Mouse (Mus musculus) heart, postnatal 36 days (tissue): ENCODE results near the gene Npas3. TPM values are rescaled to one million over a fixed set of nuclear protein-coding genes. Genes with fewer than 3 reads are reported as not detected.

Experiments used
- DNase-seq, 2 experiments: peaks; one replicate each; pipeline ENCODE4 v3.0.0; 2021 to 2022
- intact Hi-C: fragments of 180-260 bp; cut with DNase I; formaldehyde crosslinking; loops from one replicate; pipeline ENCODE4 v1.15.1; 2025
- total RNA-seq, 2 experiments: library from RNA; stranded (reverse); gene quantifications; 2 replicates each; pipeline ENCODE4 v1.2.3; 2021

The Npas3 gene
- total RNA-seq, 2 experiments from 2014 or later: 0.79 to 0.83 TPM

DNA sequence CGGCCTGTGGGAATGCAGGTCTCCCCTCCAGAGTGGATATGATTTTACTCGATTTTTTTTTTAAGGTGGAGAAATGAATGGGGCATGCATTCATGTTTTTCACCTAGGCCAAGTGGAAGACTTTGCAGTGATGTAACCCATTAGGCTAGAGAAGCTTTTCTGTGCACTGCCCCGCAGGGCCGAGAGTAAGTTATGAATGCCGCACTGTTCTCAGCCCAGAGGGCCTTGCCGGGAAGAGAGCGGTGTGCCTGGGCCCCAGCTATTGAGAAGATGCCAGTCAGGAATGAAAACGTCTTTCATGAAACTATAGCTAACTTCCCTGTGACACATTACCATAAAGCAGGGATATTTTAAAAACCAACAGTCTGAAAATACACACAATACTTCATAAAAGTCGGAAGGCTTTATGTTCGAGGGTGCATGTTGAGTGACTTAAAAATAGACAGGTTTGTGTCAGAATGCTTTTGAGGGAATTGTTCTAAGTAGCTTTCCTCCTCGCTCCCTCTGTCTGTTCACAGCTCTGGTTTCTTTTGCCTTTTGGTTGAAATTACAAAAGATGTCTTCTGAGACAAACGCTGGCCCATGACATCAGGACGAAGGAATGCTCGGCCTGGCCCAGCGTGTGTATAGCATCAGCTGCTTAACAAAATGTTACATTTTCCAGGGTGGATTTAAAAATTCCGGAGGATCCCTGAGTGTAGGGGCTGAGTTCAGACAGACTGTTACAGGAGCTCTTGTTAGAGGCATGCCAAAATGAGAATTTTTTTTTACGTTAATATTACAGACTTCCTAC is 44.2 kb downstream of the Npas3 start:
- intact Hi-C loops: no loop called here
- no peak for DNase-seq

DNA sequence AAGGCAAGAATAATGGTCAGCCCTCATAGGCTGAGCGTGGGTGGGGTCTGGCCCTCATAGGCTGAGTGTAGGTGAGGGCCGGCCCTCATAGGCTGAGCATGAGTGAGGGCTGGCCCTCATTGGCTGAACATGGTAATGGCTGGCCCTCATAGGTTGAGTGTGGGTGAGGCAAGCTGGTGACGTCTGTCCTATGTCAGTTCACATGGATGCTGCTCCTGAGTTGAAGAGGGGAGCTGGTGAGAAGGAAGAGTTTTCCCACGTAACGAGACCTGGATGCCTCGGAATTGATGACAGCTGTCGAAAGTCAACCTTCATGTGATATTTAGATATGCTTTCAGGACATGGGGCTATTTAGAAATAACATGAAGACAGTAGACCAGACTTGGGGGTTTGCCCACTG is 45.5 kb downstream of the Npas3 start:
- intact Hi-C loops: no loop called here
- DNase-seq: no peak

DNA sequence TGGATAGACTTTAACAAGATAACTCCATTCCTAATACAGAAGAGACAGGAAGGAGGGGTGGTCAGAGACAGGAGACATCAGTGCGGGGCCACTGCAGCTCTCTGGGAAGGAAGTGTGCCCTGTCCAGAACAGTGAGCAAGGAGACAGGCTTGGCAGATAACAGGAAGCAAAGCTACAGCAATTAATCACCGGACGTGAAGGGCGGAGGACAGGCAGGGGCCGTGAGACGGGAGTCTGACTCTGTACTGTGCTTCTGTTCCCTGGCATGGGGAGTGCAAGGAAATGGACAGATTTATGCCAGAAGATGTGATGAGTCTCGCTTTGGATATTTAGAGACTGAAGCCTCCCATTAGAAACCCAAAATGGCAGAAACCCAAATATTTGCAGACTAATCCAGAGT is 47.3 kb downstream of the Npas3 start:
- intact Hi-C loops: loop anchor here (5.0 kb wide), 1 partner anchor 383 kb away; no protein-coding TSS in a partner anchor
- no peak for DNase-seq

DNA sequence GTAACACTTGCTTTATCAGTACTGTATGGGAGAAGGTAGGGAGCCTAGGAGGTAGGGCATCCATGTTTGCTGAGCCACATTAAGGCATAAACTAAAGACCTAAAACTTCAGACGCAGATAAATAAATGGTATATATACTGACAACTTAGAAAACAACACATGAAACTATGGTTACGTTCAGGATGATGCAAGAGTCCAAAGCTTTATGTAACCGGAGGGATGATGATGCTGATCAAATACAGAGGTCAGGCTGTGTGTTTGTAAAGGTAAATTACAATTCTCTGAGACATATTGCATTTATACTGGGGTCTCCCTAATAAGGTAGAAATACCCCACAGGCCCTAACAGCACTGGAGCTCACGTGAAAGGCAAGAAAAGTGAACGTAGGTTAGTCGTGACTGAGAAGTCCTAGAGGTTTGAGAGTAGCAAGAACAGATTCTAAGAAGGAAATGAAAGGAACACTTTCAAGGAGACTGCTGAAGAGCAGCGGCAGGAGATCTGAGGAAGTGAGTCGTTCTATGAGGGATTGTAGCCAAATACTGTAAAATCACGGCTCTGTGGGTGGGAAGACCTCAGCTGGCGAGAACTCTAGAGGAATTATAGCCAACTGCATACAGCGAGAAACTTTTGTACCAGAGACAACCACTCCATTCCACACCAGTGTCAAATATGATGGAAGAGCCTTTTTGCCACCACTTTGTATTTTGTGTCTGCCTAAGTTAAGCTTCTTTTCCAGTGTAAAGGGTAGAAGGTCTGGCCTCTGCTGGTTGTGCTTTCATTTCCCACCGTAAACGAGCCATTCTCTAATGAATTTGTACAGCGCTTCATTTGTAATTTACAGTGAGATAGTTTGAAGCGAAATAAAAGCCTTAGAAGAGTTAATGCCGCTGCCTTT is 49.7 kb downstream of the Npas3 start:
- intact Hi-C loops: loop anchor here (5.0 kb wide), 1 partner anchor 386 kb away; no protein-coding TSS in a partner anchor
- DNase-seq: no peak

DNA sequence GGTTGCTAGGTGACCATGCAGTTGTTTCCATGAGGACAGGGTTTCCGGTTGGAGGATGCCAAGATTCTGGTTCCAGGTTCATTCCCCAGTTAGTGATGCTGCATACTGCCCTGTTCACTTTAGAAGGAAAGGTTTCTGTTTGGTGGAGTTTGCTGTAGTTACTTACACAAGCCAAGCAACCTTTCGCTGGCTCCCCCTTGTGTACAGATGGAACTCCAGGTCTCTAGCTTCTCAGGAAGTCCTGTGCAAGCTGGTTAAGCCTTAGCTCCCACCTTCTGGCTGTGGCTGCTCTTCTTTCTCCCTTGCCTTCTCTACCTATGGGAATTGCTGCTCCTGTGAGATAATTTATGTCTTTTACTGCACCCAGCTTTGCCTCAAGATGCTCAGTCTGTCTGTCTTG is 52.5 kb downstream of the Npas3 start:
- intact Hi-C loops: no loop called here
- no peak for DNase-seq

DNA sequence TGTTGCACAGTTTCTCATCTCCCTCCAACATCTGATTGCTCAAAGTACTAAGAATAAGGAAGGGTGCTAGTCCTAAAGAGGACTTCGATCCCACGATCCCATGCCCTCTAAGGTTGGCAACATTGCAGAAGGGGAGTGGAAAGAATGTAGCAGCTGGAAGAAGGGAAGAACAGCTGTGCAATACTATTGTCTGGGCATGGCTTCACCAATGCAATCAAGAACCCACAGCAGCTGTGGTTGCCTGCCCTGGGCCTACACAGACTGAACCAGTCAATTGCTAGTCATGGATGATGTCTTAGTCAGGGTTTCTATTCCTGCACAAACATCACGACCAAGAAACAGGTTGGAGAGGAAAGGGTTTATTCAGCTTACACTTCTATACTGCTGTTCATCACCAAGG is 53.7 kb downstream of the Npas3 start:
- no peak for DNase-seq
- intact Hi-C loops: no loop called here

DNA sequence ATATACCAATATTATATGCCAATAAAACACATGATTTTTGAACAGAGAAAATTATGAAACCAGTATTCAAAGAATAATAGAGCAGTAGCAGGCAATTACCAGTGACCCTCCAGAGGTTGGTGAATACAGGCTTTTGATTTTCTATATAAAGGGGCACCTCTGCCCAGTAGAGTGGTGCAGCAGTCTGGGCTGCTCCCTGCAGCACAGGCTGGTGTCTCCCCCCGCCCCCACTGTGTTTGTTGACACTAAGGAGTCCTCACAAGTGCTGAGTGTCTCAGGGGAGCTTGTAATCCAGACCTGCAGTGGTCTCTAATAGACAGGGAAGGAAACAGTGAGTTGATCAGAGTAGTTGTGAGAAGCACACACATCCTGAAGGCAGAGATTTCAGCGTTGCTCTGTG is 68.2 kb downstream of the Npas3 start:
- intact Hi-C loops: no loop called here
- no peak for DNase-seq

DNA sequence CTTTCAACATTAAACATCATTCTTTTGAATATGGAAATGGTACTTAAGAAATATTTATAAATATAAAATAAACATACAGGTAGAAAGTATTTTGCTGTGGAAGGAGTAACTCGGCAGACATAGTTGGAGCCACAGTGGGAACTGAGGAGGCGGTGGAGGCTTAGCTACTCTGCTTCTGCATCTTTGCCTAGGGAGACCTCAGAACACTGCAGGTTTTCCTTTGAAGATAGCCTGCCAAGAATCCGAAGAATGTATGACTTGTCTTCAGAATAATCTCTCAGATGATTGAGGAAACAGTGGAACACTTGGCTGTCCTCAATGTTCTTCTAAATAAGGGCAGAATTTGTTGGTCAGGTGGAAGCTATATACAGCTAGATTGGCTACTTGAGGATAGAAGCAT is 69.3 kb downstream of the Npas3 start:
- no peak for DNase-seq
- intact Hi-C loops: no loop called here

DNA sequence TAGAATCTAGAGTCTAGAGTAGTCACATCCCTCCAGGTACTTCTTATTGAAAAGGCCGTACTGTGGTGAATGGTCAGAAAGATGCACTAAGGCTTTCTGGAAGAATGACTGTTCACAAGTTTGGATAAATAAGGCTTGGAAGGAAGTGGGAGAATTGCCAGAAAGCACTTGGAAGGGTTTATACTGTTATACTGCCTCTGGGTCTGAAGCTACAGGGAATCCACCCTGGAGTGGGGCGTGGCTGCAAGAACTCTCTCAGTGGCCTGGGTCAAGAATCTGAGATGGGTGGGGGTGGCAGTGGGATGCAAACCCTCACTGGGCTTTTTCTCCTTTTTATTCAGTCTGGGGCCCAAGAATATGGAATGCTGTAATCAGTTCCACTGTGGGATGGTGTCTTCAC is 72.0 kb downstream of the Npas3 start:
- DNase-seq: no peak
- intact Hi-C loops: no loop called here

DNA sequence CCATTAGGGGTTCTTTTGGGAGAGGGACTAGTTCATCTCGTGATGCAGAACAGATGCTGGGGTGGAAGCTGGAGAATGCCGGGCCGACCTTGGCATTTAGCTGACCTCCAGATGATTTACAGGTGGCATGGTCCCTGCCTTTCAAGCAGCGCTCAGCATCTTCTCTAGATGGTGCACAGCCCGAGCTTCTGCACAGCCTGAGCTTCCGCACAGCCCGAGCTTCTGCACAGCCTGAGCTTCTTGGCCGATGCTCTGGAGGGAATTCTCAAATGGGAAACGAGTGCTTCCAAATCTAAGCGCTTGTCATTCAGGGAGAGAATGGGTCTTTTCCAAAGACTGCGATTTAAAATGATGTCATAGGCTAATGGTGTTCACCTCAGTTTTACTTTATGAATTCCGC is 72.5 kb downstream of the Npas3 start:
- intact Hi-C loops: no loop called here
- no peak for DNase-seq

DNA sequence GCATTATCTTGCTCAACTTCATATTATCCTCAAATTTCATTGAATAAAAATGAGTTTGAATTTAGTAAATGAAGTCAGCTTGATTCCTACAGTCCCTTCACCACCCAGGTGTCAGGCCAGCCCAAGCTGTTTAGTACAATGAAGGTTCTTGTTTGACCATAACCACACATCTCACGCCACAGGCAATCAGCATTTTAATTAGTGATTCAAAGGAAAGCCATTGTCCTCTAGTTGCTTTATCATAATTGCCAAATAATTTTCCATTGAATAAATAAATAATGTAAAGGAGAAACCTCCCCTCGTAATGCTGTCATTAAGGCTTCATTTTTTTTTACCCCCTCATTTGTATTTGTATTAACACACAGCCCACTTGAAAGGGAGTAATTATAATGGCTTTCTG is 73.5 kb downstream of the Npas3 start:
- no peak for DNase-seq
- intact Hi-C loops: no loop called here

DNA sequence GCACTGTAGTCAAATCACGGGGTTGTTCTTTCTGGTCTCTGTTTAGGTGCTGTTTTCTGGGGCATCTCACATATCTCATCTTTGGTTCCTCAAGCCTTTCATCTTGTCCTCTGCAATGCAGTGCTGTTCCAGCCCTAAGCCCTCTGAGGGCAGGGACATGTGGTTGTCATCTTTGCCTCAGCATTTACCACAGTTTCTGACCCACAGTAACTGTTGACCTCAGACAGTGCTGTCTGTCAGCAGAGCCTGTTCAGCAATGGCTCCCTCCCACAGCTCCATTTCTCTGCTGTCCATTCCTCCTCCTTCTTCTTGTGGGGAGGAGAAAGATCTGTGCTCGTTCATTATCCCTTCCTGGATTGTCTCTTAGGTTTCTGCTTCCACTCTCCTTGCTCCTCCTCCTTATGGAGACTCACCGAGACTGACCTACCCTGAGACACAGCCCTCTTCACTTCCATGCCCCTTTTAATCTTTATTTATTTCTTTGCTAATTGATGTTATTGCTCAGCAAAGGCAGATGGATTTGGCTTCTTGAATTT is 79.2 kb downstream of the Npas3 start:
- DNase-seq: no peak
- intact Hi-C loops: no loop called here

DNA sequence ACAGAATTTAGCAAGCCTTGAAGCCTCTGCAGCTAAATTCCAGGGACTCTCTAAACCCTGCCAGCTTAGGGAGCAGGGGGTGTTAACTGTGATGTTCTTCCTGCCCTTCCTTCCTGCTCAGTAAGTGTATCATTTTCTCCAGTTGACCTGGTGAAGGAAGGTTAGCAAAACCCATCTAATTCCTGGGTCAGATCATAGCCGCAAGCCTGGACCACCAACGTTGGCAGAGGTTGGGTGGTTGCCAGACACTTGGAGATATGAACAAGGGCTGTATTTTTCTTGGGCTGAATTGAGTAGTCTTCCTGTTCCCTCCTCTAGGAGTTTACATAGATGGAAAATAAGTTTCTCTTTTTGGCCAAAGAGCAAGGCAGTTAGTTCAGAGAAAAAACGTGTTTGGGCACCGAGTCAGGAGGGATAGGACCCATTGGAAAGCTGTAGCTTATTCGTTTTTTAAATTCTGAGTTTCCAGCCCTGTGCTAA is 79.8 kb downstream of the Npas3 start:
- intact Hi-C loops: no loop called here
- DNase-seq: peak; percentile 17 to 31

DNA sequence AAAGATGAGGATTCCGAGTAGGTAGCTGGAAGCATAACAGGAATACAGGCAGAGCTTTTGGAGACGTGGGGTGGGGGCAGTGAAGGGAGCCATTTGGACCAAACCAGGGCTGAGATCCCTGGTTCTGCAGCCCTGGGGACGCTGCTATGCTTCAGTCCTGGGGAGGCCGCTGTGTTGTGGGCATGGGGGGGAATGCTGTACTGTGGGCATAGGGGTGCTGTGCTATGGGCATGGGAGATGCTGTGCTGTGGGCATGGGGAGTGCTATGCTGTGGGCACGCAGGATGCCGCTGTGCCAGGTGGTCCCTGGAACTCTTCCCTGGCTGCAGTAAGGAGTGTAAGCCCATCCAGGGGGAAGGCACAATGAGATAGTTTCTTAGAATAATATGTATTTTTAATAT is 81.7 kb downstream of the Npas3 start:
- intact Hi-C loops: no loop called here

DNA sequence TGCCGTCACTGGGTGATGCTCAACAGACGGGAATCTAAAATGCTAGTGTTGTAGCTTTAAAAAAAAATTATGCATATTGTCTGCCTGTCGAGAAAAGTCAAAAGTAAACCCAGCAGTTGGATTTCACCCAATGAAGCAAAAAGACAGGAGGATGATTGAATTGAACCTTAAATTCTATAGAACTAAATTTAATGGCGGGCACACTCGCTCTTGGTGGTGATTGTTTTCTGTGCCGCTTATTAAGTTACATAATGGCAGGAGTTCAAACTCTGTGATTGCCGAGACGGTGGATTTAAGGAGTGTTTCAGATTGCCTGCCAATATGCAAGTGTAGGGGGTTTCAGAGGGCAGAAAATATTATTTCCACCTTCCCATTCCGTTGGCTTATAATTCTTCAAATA is 82.9 kb downstream of the Npas3 start:
- intact Hi-C loops: no loop called here

More for the DNA sequence above, 81.7 kb downstream of the Npas3 start:
- no peak for DNase-seq

DNA sequence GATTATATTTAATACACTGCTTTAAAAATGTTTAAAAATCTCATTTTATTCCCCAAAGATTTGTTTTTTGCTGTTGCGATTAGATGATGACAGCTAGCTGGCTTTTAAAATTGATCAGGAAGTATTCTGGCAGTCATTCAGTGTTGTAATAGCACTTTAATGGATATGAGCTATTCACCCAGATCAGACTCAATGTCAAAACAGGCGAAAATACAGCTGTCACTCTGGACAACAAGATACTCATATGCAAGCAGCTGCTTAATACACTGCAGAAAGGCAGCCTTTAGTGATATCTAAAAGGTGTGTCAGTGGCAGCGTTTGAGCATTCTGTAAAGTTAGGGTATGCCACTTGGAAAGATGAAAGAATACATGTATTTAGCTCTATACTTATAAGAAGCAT is 83.3 kb downstream of the Npas3 start:
- intact Hi-C loops: no loop called here

More for the DNA sequence above, 82.9 kb downstream of the Npas3 start:
- no peak for DNase-seq

DNA sequence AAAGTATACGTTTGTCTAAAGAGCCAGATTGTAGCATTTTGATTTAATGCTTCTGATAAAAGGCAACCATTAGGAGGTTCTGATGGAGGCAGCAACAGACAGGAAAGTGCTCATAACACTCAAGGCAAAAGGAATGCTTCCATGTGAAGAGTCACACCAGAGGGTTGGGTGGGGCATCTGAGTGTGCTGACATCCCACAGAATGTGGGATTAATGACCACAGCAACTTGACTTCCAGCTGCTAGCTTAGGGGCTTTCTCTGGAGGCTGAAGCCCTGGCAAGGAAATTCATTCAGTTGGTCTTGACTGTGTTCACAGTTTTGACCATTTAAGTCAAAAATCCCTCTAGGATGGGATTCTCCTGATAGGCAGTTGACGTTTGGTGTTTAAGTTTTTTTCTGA is 84.8 kb downstream of the Npas3 start:
- no peak for DNase-seq
- intact Hi-C loops: no loop called here

More for the DNA sequence above, 83.3 kb downstream of the Npas3 start:
- DNase-seq: no peak

DNA sequence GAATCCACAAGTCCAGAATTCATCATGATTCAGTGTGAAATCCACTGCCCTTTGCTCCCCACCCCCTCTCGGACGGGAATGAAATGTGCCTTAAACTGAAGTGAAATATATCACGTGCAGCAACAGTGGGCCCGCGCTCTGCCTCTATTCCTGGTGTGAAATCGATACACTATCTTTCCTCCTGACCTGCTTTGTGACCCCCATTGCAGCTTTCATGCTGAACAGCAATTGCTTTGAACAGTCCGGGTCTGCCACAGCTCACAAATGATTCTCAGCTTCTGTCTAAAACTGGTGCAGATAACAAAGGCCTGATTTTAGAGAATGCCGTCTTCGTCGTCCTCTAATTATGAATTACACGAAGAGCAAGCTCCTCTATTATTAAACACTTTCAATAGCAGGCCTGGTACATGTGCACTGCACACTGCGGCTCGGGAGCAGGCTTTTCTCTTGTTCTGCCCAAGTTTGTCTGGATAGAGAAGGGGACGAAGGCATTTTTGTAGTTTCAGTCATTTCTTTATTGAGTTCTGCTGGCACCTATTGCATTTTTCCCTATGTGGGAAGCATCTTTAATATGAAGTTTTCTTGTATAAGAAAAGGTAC is 90.0 kb downstream of the Npas3 start:
- intact Hi-C loops: no loop called here

DNA sequence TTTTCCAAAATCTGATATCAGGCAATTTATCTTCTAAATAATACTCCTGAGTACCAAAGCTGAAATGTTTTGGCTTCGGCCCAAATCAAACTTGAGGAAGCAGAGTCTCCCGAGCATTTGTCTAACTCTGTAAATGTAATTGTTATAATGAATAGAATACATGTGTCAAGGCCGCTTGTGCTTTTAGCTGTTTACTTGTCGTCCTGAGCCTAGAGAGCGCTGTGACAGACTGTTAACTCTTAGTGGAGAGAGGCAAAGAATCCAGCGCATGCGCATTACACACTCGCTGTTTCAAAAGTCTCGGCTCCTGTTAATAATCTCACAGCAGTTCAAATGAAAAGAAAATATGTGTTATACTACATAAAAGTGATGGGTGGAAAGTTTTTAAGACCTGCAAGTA is 94.3 kb downstream of the Npas3 start:
- intact Hi-C loops: no loop called here
- no peak for DNase-seq

More for the DNA sequence above, 90.0 kb downstream of the Npas3 start:
- DNase-seq: no peak

DNA sequence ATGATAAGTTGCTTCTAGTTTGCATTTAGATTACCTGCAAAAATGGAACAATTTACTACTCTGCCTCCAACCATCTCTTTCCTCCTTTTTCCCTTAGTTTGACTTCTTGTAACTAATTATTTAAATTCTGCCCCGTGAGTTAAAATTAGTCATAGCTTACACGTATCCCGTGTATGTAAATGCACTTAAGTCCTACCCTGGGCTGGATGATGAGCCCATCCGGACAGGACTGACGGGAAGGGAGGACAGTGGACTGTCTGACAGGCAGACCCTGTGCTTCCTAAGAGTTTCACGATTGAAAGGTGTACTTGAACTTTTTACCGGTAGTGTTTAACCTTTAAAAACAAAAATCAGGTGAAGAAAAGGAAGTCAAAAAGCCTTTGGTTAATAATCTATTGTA is 103.4 kb downstream of the Npas3 start:
- intact Hi-C loops: no loop called here
- DNase-seq: no peak

DNA sequence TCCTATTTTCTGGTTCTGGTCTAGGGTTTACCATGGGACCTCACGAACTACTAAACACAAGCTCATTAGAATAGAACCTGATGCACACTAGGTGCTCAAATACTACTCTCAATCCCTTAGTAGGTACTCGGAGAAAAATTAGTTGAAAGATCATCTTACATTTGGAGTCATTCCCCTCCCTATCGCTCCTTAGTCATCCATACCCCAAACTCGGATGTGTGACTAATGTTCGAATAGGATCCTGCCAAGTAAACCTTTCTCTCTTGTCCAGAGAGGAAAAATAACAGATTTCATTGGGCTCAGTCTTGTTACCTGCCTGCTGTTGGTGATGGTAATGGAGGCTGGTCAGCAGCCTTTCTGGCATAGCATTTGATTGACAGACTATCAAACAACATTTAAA is 117.3 kb downstream of the Npas3 start:
- intact Hi-C loops: no loop called here

More for the DNA sequence above, 117.3 kb downstream of the Npas3 start:
- DNase-seq: no peak
